Mouse (Mus musculus) myocyte (in vitro differentiated cells): ENCODE data around the gene Bbs7. TPM values are rescaled to one million over a fixed set of nuclear protein-coding genes. Genes with fewer than 3 reads are reported as not detected.
A peak's percentile ranks its signal among the peaks of the same experiment; 100 is the strongest.

Experiments
- H3K27me3 ChIP-seq: one replicate; pipeline ENCODE4 v1.6.1; 2011; ENCODE audit not compliant: control insufficient read depth, insufficient read depth, insufficient read length
- H3K36me3 ChIP-seq: one replicate; pipeline ENCODE4 v1.6.1; 2011; ENCODE audit not compliant: control insufficient read depth, insufficient read depth
- H3K4me2 ChIP-seq: one replicate; pipeline ENCODE4 v1.6.1; 2011; ENCODE audit warnings: low read depth, control low read depth
- H3K4me3 ChIP-seq: one replicate; pipeline ENCODE4 v1.5.1; 2011; ENCODE audit warnings: mild to moderate bottlenecking, control low read depth, moderate library complexity
- H3K79me2 ChIP-seq: one replicate; pipeline ENCODE4 v1.6.1; 2011; ENCODE audit not compliant: control insufficient read depth, insufficient read depth
- H3ac ChIP-seq: one replicate; pipeline ENCODE4 v1.6.1; 2011; ENCODE audit not compliant: control insufficient read depth, insufficient read length
- CEBPB ChIP-seq: IDR thresholded peaks from 2 replicates; pipeline ENCODE4 v1.6.1; 2011; ENCODE audit warnings: mild to moderate bottlenecking, moderate library complexity; ENCODE audit not compliant: poor library complexity, insufficient read depth, severe bottlenecking
- E2F4 ChIP-seq: IDR thresholded peaks from one replicate; pipeline ENCODE4 v1.6.1; 2011; ENCODE audit warnings: mild to moderate bottlenecking, control low read depth, moderate library complexity; ENCODE audit not compliant: insufficient read depth
- MAX ChIP-seq: IDR thresholded peaks from one replicate; pipeline ENCODE4 v1.6.1; 2011; ENCODE audit warnings: low read depth, mild to moderate bottlenecking, control low read depth
- MYOD1 ChIP-seq, 3 experiments: IDR thresholded peaks; one replicate each; pipeline ENCODE4 v1.6.1; 2011; ENCODE audit warnings: control low read depth in 2 of 3, low read depth in 2 of 3, mild to moderate bottlenecking in 2 of 3, moderate library complexity in 1 of 3; ENCODE audit not compliant: insufficient read length in 2 of 3, control insufficient read depth in 1 of 3
- MYOG ChIP-seq, 3 experiments: IDR thresholded peaks; one replicate each; pipeline ENCODE4 v1.6.1; 2011; ENCODE audit warnings: control low read depth in 2 of 3, low read depth in 2 of 3, mild to moderate bottlenecking in 2 of 3; ENCODE audit not compliant: insufficient read length in 2 of 3, control insufficient read depth in 1 of 3, insufficient read depth in 1 of 3
- POLR2A ChIP-seq: IDR thresholded peaks from one replicate; pipeline ENCODE4 v1.6.1; 2011; ENCODE audit warnings: low read depth, mild to moderate bottlenecking, control low read depth, moderate library complexity; ENCODE audit not compliant: insufficient read length
- POLR2AphosphoS2 ChIP-seq: IDR thresholded peaks from one replicate; pipeline ENCODE4 v1.6.1; 2011; ENCODE audit warnings: low read depth, control low read depth; ENCODE audit not compliant: insufficient read length
- REST ChIP-seq: IDR thresholded peaks from one replicate; pipeline ENCODE4 v1.6.1; 2011; ENCODE audit warnings: mild to moderate bottlenecking, control low read depth, moderate library complexity; ENCODE audit not compliant: insufficient read depth, insufficient read length
- SRF ChIP-seq: IDR thresholded peaks from one replicate; pipeline ENCODE4 v1.6.1; 2011; ENCODE audit warnings: low read depth; ENCODE audit not compliant: control insufficient read depth, insufficient read length
- TCF12 ChIP-seq: IDR thresholded peaks from one replicate; pipeline ENCODE4 v1.6.1; 2011; ENCODE audit warnings: mild to moderate bottlenecking, control low read depth; ENCODE audit not compliant: poor library complexity, insufficient read depth, severe bottlenecking
- TCF3 ChIP-seq: IDR thresholded peaks from one replicate; pipeline ENCODE4 v1.6.1; 2011; ENCODE audit warnings: low read depth, control low read depth; ENCODE audit not compliant: insufficient read length
- USF1 ChIP-seq: IDR thresholded peaks from one replicate; pipeline ENCODE4 v1.6.1; 2011; ENCODE audit warnings: low read depth, mild to moderate bottlenecking, control low read depth, moderate library complexity
- polyA plus RNA-seq: library from polyadenylated mRNA; unstranded; fragments of >200 nt; fragmentation: generic; extraction: Trizol; gene quantifications from one replicate; pipeline ENCODE4 v1.2.1, GENCODE M21; 2012; ENCODE audit warnings: missing spikeins

Gene Bbs7
- polyA plus RNA-seq, 1 experiment = 2.8 TPM

DNA sequence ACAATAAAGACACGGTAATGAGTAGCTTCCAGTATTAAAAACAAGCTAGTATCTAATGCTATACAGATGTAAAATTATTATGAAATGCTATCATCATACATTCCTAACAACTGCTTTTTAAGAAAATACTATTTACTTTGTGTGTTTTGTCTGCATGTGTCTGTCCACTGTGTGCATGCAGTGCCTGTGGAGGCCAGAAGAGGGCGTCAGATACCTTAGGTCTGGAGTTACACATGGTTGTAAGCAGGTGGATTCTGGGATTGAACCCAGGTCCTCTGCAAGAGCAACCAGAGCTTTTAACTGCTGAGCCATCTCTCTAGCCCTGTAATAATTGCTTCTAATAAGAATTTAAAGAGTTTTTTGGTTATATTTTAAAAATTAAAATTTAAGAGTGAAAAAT is 27.5 kb upstream of the Bbs7 start:
- TF ChIP-seq TCF3 (no peak), MYOG (IDR thresholded peaks at IDR 0.05; ENCODE audit: control insufficient read depth in 1 of 3, insufficient read depth in 1 of 3, insufficient read length in 2 of 3, low read depth in 2 of 3) (no peak), CEBPB (no peak), TCF12 (no peak), MYOD1 (IDR thresholded peaks at IDR 0.05; ENCODE audit: control insufficient read depth in 1 of 3, insufficient read length in 2 of 3, low read depth in 2 of 3) (no peak), E2F4 (no peak), POLR2A (no peak), USF1 (no peak), REST (no peak), POLR2AphosphoS2 (no peak), MAX (no peak), SRF (no peak)
- H3K27me3 ChIP-seq = no peaks in the 10 kb centered on the region
- no peak overlapping the region for H3K4me2 ChIP-seq
- no peak overlapping the region for H3ac ChIP-seq
- no peaks in the 10 kb centered on the region for H3K36me3 ChIP-seq
- no peak overlapping the region for H3K4me3 ChIP-seq
- H3K79me2 ChIP-seq = no peaks in the 10 kb centered on the region

DNA sequence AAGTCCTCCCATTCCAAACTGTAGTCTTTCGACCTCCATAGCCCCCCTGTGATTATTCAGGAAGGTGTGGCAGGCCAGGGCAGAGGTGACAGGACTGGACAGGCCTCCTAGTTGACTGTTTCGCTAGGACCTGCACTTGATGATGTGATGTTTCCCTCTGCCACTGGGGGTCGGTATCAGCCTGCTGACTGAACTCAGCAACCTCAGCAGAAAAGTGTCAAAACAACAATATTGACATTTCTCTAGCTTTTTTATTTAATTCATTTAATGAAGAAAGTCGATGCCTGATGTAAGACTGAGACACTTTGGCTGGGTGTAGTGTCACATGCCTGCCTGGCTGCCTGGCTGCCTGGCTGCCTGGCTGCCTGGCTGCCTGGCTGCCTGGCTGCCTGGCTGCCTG is 22.2 kb upstream of the Bbs7 start:
- Histone ChIP-seq H3ac (no peak overlapping the region), H3K4me2 (no peak overlapping the region), H3K27me3 (no peaks in the 10 kb centered on the region), H3K36me3 (no peaks in the 10 kb centered on the region), H3K4me3 (no peak overlapping the region), H3K79me2 (no peaks in the 10 kb centered on the region)
- TF ChIP-seq MYOD1 (IDR thresholded peaks at IDR 0.05; ENCODE audit: control insufficient read depth in 1 of 3, insufficient read length in 2 of 3, low read depth in 2 of 3) = no peak

DNA sequence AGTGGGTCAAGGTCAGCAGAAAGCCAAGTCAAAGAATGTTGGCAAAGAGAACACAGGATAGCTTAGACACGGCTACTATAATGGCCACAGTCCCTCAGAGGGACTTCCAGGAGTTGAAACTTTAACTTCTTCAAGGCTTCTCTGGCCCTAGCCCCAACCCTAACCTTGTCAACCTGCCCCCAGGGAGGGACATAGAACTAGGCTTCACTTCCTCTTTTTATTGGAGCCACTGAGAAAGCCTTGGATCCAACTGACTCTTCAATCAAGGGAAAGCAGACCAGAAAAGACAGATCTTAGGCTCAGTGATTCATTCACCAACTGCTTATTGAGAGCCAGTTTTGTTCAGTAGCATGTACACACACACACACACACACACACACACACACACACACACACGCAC is 13.5 kb upstream of the Bbs7 start:
- no peak overlapping the region for H3K4me3 ChIP-seq
- H3K36me3 ChIP-seq = no peaks in the 10 kb centered on the region
- H3K79me2 ChIP-seq = no peaks in the 10 kb centered on the region
- H3ac ChIP-seq = no peak overlapping the region
- no peaks in the 10 kb centered on the region for H3K27me3 ChIP-seq
- no peak overlapping the region for H3K4me2 ChIP-seq
- no peak for TF ChIP-seq USF1
- no peak for TF ChIP-seq E2F4
- no peak for TF ChIP-seq REST
- no peak for TF ChIP-seq MAX
- TF ChIP-seq MYOG (IDR thresholded peaks at IDR 0.05; ENCODE audit: control insufficient read depth in 1 of 3, insufficient read depth in 1 of 3, insufficient read length in 2 of 3, low read depth in 2 of 3) = no peak
- no peak for TF ChIP-seq MYOD1 (IDR thresholded peaks at IDR 0.05; ENCODE audit: control insufficient read depth in 1 of 3, insufficient read length in 2 of 3, low read depth in 2 of 3)
- TF ChIP-seq TCF12 = no peak
- TF ChIP-seq POLR2AphosphoS2 = no peak
- TF ChIP-seq TCF3 = no peak
- TF ChIP-seq POLR2A = no peak
- no peak for TF ChIP-seq SRF

DNA sequence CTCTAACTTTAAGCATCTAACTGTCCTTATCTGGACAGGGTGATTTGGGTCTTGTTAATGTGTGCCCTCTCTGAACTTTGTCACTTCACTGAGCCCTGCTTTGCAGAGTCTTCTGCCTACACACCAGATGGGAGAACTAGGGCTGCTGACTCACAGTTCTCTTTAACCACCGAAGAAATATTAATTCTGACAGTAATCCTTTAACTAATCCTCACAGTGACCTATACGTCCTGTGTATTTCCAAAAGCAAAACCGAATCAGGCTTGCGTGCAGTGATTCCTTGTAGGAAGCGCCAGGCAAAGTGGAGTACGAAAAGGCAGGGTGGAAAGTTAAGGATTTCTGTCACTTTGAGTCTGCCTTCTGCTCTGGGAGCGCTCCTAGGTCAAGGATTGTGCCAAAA is 4.9 kb upstream of the Bbs7 start:
- Histone ChIP-seq H3K4me2 (no peak overlapping the region), H3K36me3 (no peaks in the 10 kb centered on the region), H3K27me3 (no peaks in the 10 kb centered on the region), H3K79me2 (no peaks in the 10 kb centered on the region), H3ac (no peak overlapping the region), H3K4me3 (no peak overlapping the region)
- no peak for TF ChIP-seq USF1
- TF ChIP-seq POLR2A = no peak
- no peak for TF ChIP-seq MYOG (IDR thresholded peaks at IDR 0.05; ENCODE audit: control insufficient read depth in 1 of 3, insufficient read depth in 1 of 3, insufficient read length in 2 of 3, low read depth in 2 of 3)
- TF ChIP-seq POLR2AphosphoS2 = no peak
- TF ChIP-seq TCF3 = no peak
- TF ChIP-seq CEBPB = no peak
- TF ChIP-seq MAX = no peak
- no peak for TF ChIP-seq TCF12
- no peak for TF ChIP-seq SRF
- TF ChIP-seq MYOD1 (IDR thresholded peaks at IDR 0.05; ENCODE audit: control insufficient read depth in 1 of 3, insufficient read length in 2 of 3, low read depth in 2 of 3) = no peak
- TF ChIP-seq E2F4 = no peak
- TF ChIP-seq REST = no peak

DNA sequence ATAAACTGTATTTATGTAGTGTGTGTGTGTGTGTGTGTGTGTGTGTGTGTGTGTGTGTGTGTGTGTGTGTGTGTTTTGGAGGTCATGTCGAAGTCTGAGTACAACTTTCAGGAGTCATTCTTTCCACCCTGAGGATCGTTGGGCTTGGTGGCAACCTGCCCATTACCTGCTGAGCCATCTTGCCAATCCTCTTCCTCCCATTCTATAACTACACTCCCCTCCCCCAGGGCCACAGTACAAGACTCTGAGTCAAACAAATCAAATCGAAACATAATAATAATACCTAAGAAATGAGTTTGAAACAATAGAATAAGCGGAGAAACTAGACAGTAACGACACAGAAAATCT is 605 bp upstream of the Bbs7 start:
- no peaks in the 10 kb centered on the region for H3K36me3 ChIP-seq
- H3K27me3 ChIP-seq = no peaks in the 10 kb centered on the region
- no peak for TF ChIP-seq MYOG (IDR thresholded peaks at IDR 0.05; ENCODE audit: control insufficient read depth in 1 of 3, insufficient read depth in 1 of 3, insufficient read length in 2 of 3, low read depth in 2 of 3)
- no peak for TF ChIP-seq TCF12
- no peak for TF ChIP-seq MAX
- no peak for TF ChIP-seq CEBPB
- no peak for TF ChIP-seq TCF3
- TF ChIP-seq SRF = no peak
- no peak for TF ChIP-seq POLR2A
- no peak for TF ChIP-seq POLR2AphosphoS2
- no peak for TF ChIP-seq USF1
- TF ChIP-seq REST = no peak
- no peak for TF ChIP-seq MYOD1 (IDR thresholded peaks at IDR 0.05; ENCODE audit: control insufficient read depth in 1 of 3, insufficient read length in 2 of 3, low read depth in 2 of 3)
- TF ChIP-seq E2F4 = no peak
- peak overlapping the region; percentile 35 for H3K4me3 ChIP-seq
- H3K4me2 ChIP-seq = peak overlapping the region; percentile 70
- no peaks in the 10 kb centered on the region for H3K79me2 ChIP-seq
- no peak overlapping the region for H3ac ChIP-seq
